Mouse (Mus musculus): ENCODE measurements around the gene Rnf187. TPM values are rescaled to one million over a fixed set of nuclear protein-coding genes. Genes with fewer than 3 reads are reported as not detected.

Rnf187 gene
- polyA plus RNA-seq, 1 experiment from 2014 or later, result 258 TPM

- Histone ChIP-seq H3K4me2 (ENCODE audit: low read length) (no peak overlapping the region), H3K27me3 (replicated peaks; ENCODE audit: control insufficient read depth, insufficient read depth, low read length) (peaks cover 10% of the 10 kb centered on the region), H3K36me3 (ENCODE audit: control insufficient read depth, insufficient read depth, low read length) (peaks cover 15% of the 10 kb centered on the region), H3K4me1 (replicated peaks; ENCODE audit: control insufficient read depth, insufficient read depth, low read length) (peaks cover 13% of the 10 kb centered on the region), H3K9ac (ENCODE audit: low read length) (no peak overlapping the region), H3K27ac (ENCODE audit: low read depth) (no peak overlapping the region), H3K4me3 (ENCODE audit: low read depth, low read length) (no peak overlapping the region), H3K9me3 (ENCODE audit: control insufficient read depth, low read length) (peaks cover 6% of the 10 kb centered on the region; the same call in 1 of the 2 replicates)
- no peak for ATAC-seq (replicated peaks; ENCODE audit: low FRiP score, low TSS enrichment, low read depth)
- DNase-seq (ENCODE audit: low spot score), result peak; percentile 50
- WGBS, result 57% methylated on average over 50 of the region's 50 CpGs
Measured at GRCm38 (mm10) chr11:58961364-58962177, 22.9 kb upstream of the Rnf187 start.

DNA sequence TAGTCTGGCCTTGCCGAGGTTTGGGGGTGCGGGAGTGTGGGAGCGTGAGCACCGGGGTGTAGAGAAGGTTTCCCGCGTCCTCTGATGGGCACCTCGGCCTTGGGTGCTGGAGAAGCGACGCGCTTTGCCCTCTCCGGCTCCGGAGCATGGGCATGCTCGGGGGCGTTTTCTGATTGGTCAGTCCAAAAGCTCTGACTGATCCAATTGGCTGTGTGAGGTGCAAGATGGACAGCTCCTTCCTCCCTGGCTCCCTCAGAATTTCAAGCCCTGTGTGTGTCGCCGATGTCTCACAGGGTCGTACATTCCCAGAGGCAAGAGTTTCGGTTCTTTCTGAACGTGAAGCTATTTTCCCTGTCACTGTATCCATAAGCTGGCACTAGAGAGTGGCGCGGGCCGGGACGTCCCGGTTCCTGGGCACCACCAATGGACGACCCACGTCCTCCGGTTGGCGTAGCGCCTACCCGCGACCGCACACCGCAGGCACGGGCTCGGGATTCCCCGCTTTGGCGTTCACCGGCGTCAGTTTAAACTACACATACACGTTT lies 21.3 kb upstream of the Rnf187 start:
- 5% methylated on average over 40 of the region's 40 CpGs for WGBS
- Histone ChIP-seq H3K9me3 (ENCODE audit: control insufficient read depth, low read length) (peaks cover 6% of the 10 kb centered on the region; the same call in 1 of the 2 replicates), H3K4me3 (ENCODE audit: low read depth, low read length) (peak overlapping the region; percentile 41), H3K9ac (ENCODE audit: low read length) (peak overlapping the region; percentile 31), H3K4me2 (ENCODE audit: low read length) (peak overlapping the region; percentile 58), H3K36me3 (ENCODE audit: control insufficient read depth, insufficient read depth, low read length) (peaks cover 19% of the 10 kb centered on the region), H3K27ac (ENCODE audit: low read depth) (no peak overlapping the region), H3K4me1 (replicated peaks; ENCODE audit: control insufficient read depth, insufficient read depth, low read length) (peaks cover 19% of the 10 kb centered on the region), H3K27me3 (replicated peaks; ENCODE audit: control insufficient read depth, insufficient read depth, low read length) (peaks cover 10% of the 10 kb centered on the region)
- ATAC-seq (replicated peaks; ENCODE audit: low FRiP score, low TSS enrichment, low read depth) (peak; percentile 74), DNase-seq (ENCODE audit: low spot score) (peak; percentile 87)

GRCm38 (mm10) chr11:58959186-58959825 lies 20.6 kb upstream of the Rnf187 start:
- DNase-seq (ENCODE audit: low spot score) (peak; percentile 52), ATAC-seq (replicated peaks; ENCODE audit: low FRiP score, low TSS enrichment, low read depth) (no peak)
- Histone ChIP-seq H3K27ac (ENCODE audit: low read depth) (no peak overlapping the region), H3K36me3 (ENCODE audit: control insufficient read depth, insufficient read depth, low read length) (peaks cover 19% of the 10 kb centered on the region), H3K9me3 (ENCODE audit: control insufficient read depth, low read length) (peaks cover 6% of the 10 kb centered on the region; the same call in 1 of the 2 replicates), H3K4me3 (ENCODE audit: low read depth, low read length) (peak overlapping the region; percentile 41), H3K9ac (ENCODE audit: low read length) (peak overlapping the region; percentile 31), H3K4me2 (ENCODE audit: low read length) (peak overlapping the region; percentile 58), H3K27me3 (replicated peaks; ENCODE audit: control insufficient read depth, insufficient read depth, low read length) (peaks cover 10% of the 10 kb centered on the region), H3K4me1 (replicated peaks; ENCODE audit: control insufficient read depth, insufficient read depth, low read length) (peaks cover 19% of the 10 kb centered on the region)
- 35% methylated on average over 15 of the region's 15 CpGs for WGBS

GRCm38 (mm10) chr11:58958536-58958935 lies 19.8 kb upstream of the Rnf187 start:
- no peak overlapping the region for H3K9ac ChIP-seq (ENCODE audit: low read length)
- WGBS, result 89% methylated on average over 6 of the region's 6 CpGs

GRCm38 (mm10) chr11:58957226-58957914 lies 18.7 kb upstream of the Rnf187 start:
- 84% methylated on average over 5 of the region's 5 CpGs for whole genome bisulfite sequencing
- Histone ChIP-seq H3K4me3 (ENCODE audit: low read depth, low read length) (peak overlapping the region; percentile 80; the same call in 1 of the 2 replicates), H3K9me3 (ENCODE audit: control insufficient read depth, low read length) (peaks cover 6% of the 10 kb centered on the region; the same call in 1 of the 2 replicates), H3K9ac (ENCODE audit: low read length) (0 out of 2 replicates have a peak overlapping the region, but pooled peaks have one; percentile 11), H3K4me1 (replicated peaks; ENCODE audit: control insufficient read depth, insufficient read depth, low read length) (peaks cover 26% of the 10 kb centered on the region), H3K36me3 (ENCODE audit: control insufficient read depth, insufficient read depth, low read length) (peaks cover 19% of the 10 kb centered on the region), H3K27ac (ENCODE audit: low read depth) (no peak overlapping the region), H3K27me3 (replicated peaks; ENCODE audit: control insufficient read depth, insufficient read depth, low read length) (peaks cover 5% of the 10 kb centered on the region), H3K4me2 (ENCODE audit: low read length) (peak overlapping the region; percentile 94)
- ATAC-seq (replicated peaks; ENCODE audit: low FRiP score, low TSS enrichment, low read depth) (no peak), DNase-seq (ENCODE audit: low spot score) (peak; percentile 58)

More at GRCm38 (mm10) chr11:58958536-58958935, 19.8 kb upstream of the Rnf187 start:
- Histone ChIP-seq H3K27me3 (replicated peaks; ENCODE audit: control insufficient read depth, insufficient read depth, low read length) (peaks cover 10% of the 10 kb centered on the region), H3K4me3 (ENCODE audit: low read depth, low read length) (no peak overlapping the region), H3K4me1 (replicated peaks; ENCODE audit: control insufficient read depth, insufficient read depth, low read length) (peaks cover 19% of the 10 kb centered on the region), H3K27ac (ENCODE audit: low read depth) (no peak overlapping the region), H3K9me3 (ENCODE audit: control insufficient read depth, low read length) (peaks cover 6% of the 10 kb centered on the region; the same call in 1 of the 2 replicates), H3K4me2 (ENCODE audit: low read length) (no peak overlapping the region), H3K36me3 (ENCODE audit: control insufficient read depth, insufficient read depth, low read length) (peaks cover 19% of the 10 kb centered on the region)
- no peak for ATAC-seq (replicated peaks; ENCODE audit: low FRiP score, low TSS enrichment, low read depth)
- peak; percentile 49 for DNase-seq (ENCODE audit: low spot score)

GRCm38 (mm10) chr11:58955868-58956257 lies 17.1 kb upstream of the Rnf187 start:
- WGBS, result 11% methylated on average over 8 of the region's 8 CpGs
- peaks cover 26% of the 10 kb centered on the region for H3K4me1 ChIP-seq (replicated peaks; ENCODE audit: control insufficient read depth, insufficient read depth, low read length)
- H3K36me3 ChIP-seq (ENCODE audit: control insufficient read depth, insufficient read depth, low read length), result peaks cover 19% of the 10 kb centered on the region
- no peaks in the 10 kb centered on the region for H3K9me3 ChIP-seq (ENCODE audit: control insufficient read depth, low read length)
- no peaks in the 10 kb centered on the region for H3K27me3 ChIP-seq (replicated peaks; ENCODE audit: control insufficient read depth, insufficient read depth, low read length)
- H3K9ac ChIP-seq (ENCODE audit: low read length), result peak overlapping the region; percentile 95
- H3K27ac ChIP-seq (ENCODE audit: low read depth), result peak overlapping the region; percentile 100
- H3K4me3 ChIP-seq (ENCODE audit: low read depth, low read length), result peak overlapping the region; percentile 80
- peak overlapping the region; percentile 94 for H3K4me2 ChIP-seq (ENCODE audit: low read length)
- ATAC-seq (replicated peaks; ENCODE audit: low FRiP score, low TSS enrichment, low read depth) (no peak), DNase-seq (ENCODE audit: low spot score) (no peak)

GRCm38 (mm10) chr11:58955143-58955867 lies 16.6 kb upstream of the Rnf187 start:
- Histone ChIP-seq H3K27me3 (replicated peaks; ENCODE audit: control insufficient read depth, insufficient read depth, low read length) (no peaks in the 10 kb centered on the region), H3K9ac (ENCODE audit: low read length) (peak overlapping the region; percentile 95), H3K4me2 (ENCODE audit: low read length) (peak overlapping the region; percentile 94), H3K4me1 (replicated peaks; ENCODE audit: control insufficient read depth, insufficient read depth, low read length) (peaks cover 26% of the 10 kb centered on the region), H3K9me3 (ENCODE audit: control insufficient read depth, low read length) (no peaks in the 10 kb centered on the region), H3K4me3 (ENCODE audit: low read depth, low read length) (peak overlapping the region; percentile 80), H3K27ac (ENCODE audit: low read depth) (peak overlapping the region; percentile 100), H3K36me3 (ENCODE audit: control insufficient read depth, insufficient read depth, low read length) (peaks cover 19% of the 10 kb centered on the region)
- under 1% methylated on average over 20 of the region's 20 CpGs for WGBS
- peak; percentile 61 for DNase-seq (ENCODE audit: low spot score)
- peak; percentile 29; the same call in 1 of the 2 replicates for ATAC-seq (replicated peaks; ENCODE audit: low FRiP score, low TSS enrichment, low read depth)

Data from intestine, embryonic 14.5 days (tissue).